Mouse (Mus musculus) liver, embryonic 14.5 days (tissue): ENCODE data around the gene Vmn2r37. TPM values are rescaled to one million over a fixed set of nuclear protein-coding genes. Genes with fewer than 3 reads are reported as not detected.
"Not testable (repeated sequence)": the region's sequence is repeated elsewhere in the genome, so short reads cannot be mapped to it uniquely, and the experiment has no call there.

Experiments used
- ATAC-seq: fragments of 200-750 bp; cut with Nextera tagmentation; 2 replicates; pipeline ENCODE4 v1.8.0; 2017; ENCODE audit warnings: moderate number of reproducible peaks, mild to moderate bottlenecking, moderate library complexity; ENCODE audit not compliant: insufficient read depth
- DNase-seq, 3 experiments: peaks; one replicate each; pipeline ENCODE4 v3.0.0-alpha.2; 2012 to 2013; ENCODE audit warnings: low read depth in 3 of 3, low spot score in 3 of 3
- H3K27ac ChIP-seq: fragments of 300-500 bp; sonication (generic); 2 replicates; pipeline ENCODE4 v1.5.1; 2014; ENCODE audit warnings: moderate library complexity, mild to moderate bottlenecking, control low read depth, inconsistent platforms
- H3K27me3 ChIP-seq: fragments of 300-500 bp; sonication (generic); 2 replicates; pipeline ENCODE4 v1.6.1; 2014; ENCODE audit warnings: mild to moderate bottlenecking, low read length, moderate library complexity; ENCODE audit not compliant: control insufficient read depth, insufficient read depth
- H3K36me3 ChIP-seq: fragments of 300-500 bp; sonication (generic); replicated peaks from 2 replicates; pipeline ENCODE4 v1.6.1; 2014; ENCODE audit warnings: low read depth; ENCODE audit not compliant: control insufficient read depth, insufficient read depth
- H3K4me1 ChIP-seq, 2 experiments: fragments of 200-500 bp in 1 of 2; fragments of 300-500 bp in 1 of 2; sonication (generic) in 1 of 2; replicated peaks; 2 replicates each; pipeline ENCODE4 v1.6.1; 2012 to 2014; ENCODE audit warnings: antibody characterized with exemption in 1 of 2, inconsistent platforms in 1 of 2, low read length in 1 of 2; ENCODE audit not compliant: control insufficient read depth in 2 of 2, insufficient read depth in 2 of 2
- H3K4me2 ChIP-seq: fragments of 300-500 bp; sonication (generic); 2 replicates; pipeline ENCODE4 v1.6.1; 2014; ENCODE audit warnings: low read depth, mild to moderate bottlenecking, control low read depth, moderate library complexity
- H3K4me3 ChIP-seq, 2 experiments: fragments of 200-500 bp in 1 of 2; fragments of 300-500 bp in 1 of 2; sonication (generic) in 1 of 2; 2 replicates each; pipeline ENCODE4 v1.5.1; 2012 to 2014; ENCODE audit warnings: low read depth in 2 of 2, low read length in 2 of 2, mild to moderate bottlenecking in 2 of 2, control low read depth in 1 of 2, inconsistent platforms in 1 of 2, moderate library complexity in 1 of 2; ENCODE audit not compliant: insufficient read depth in 1 of 2
- H3K9ac ChIP-seq: fragments of 300-500 bp; sonication (generic); replicated peaks from 2 replicates; pipeline ENCODE4 v1.6.1; 2014; ENCODE audit warnings: mild to moderate bottlenecking, control low read depth, moderate library complexity
- H3K9me3 ChIP-seq: fragments of 300-500 bp; sonication (generic); 2 replicates; pipeline ENCODE4 v1.6.1; 2016; ENCODE audit warnings: low read length, mixed read lengths; ENCODE audit not compliant: control insufficient read depth
- WGBS: fragments of 180-500 bp; shearing (Covaris S2); extraction: QIAGEN DNeasy Blood & Tissue Kit; methylation state at CpG from one replicate; pipeline ENCODE4 v1.1.7; 2014; ENCODE audit not compliant: insufficient replicate concordance; 5-methylcytosine and 5-hydroxymethylcytosine counted together
- polyA plus RNA-seq, 2 experiments: library from polyadenylated mRNA; depleted of rRNA in 1 of 2; stranded (reverse) in 1 of 2; unstranded in 1 of 2; fragments of >200 nt; fragmentation: Nextera tagmentation in 1 of 2; extraction: Ambion mirVana in 1 of 2; gene quantifications; 2 replicates each; pipeline versions ENCODE4 v1.2.1 to v1.2.3; 2012 to 2014

Gene Vmn2r37
- polyA plus RNA-seq (2012; rRNA removed) (not detected in 2 replicates), polyA plus RNA-seq (2014; fragmentation: Nextera tagmentation; extraction: Ambion mirVana) (not detected in 2 replicates)

GRCm38 (mm10) chr7:9223553-9223952, at the start of gene Vmn2r37:
Gene Vmn2r37, minus strand, starts transcription at chr7:9223653.
- not testable (repeated sequence) for H3K9ac ChIP-seq, DNase-seq, H3K4me1 ChIP-seq, H3K27me3 ChIP-seq, H3K4me2 ChIP-seq, H3K9me3 ChIP-seq, H3K4me3 ChIP-seq, H3K27ac ChIP-seq, ATAC-seq, H3K36me3 ChIP-seq
- WGBS = 30% methylated on average over 1 of the region's 2 CpGs

Other genes with a start within 250 kb of the Vmn2r37 start
- not detected in 2 replicates for gene Vmn2r39, start 192.9 kb downstream of the Vmn2r37 start, polyA plus RNA-seq (2012; rRNA removed)
- not detected in 2 replicates for gene Vmn2r39, start 192.9 kb downstream of the Vmn2r37 start, polyA plus RNA-seq (2014; fragmentation: Nextera tagmentation; extraction: Ambion mirVana)
- not detected in 2 replicates for gene Vmn2r38, start 125.8 kb downstream of the Vmn2r37 start, polyA plus RNA-seq (2012; rRNA removed)
- not detected in 2 replicates for gene Vmn2r38, start 125.8 kb downstream of the Vmn2r37 start, polyA plus RNA-seq (2014; fragmentation: Nextera tagmentation; extraction: Ambion mirVana)